Mouse (Mus musculus) neural tube, embryonic 15.5 days (tissue): Measurements from ENCODE around the gene Tgoln1. TPM values are rescaled to one million over a fixed set of nuclear protein-coding genes. Genes with fewer than 3 reads are reported as not detected.
A peak's percentile ranks its signal among the peaks of the same experiment; 100 is the strongest.

Experiments
- ATAC-seq: fragments of 200-750 bp; cut with Nextera tagmentation; 2 replicates; pipeline ENCODE4 v1.8.0; 2017; ENCODE audit warnings: mild to moderate bottlenecking, moderate TSS enrichment, moderate library complexity; ENCODE audit not compliant: low FRiP score
- H3K27ac ChIP-seq: fragments of 300-500 bp; sonication (generic); replicated peaks from 2 replicates; pipeline ENCODE4 v1.5.1; 2015; ENCODE audit warnings: mild to moderate bottlenecking, inconsistent platforms
- H3K27me3 ChIP-seq: fragments of 300-500 bp; sonication (generic); replicated peaks from 2 replicates; pipeline ENCODE4 v1.6.1; 2015; ENCODE audit warnings: inconsistent platforms
- H3K36me3 ChIP-seq: fragments of 300-500 bp; sonication (generic); 2 replicates; pipeline ENCODE4 v1.6.1; 2015; ENCODE audit warnings: inconsistent platforms
- H3K4me1 ChIP-seq: fragments of 300-500 bp; sonication (generic); 2 replicates; pipeline ENCODE4 v1.6.1; 2015; ENCODE audit warnings: inconsistent platforms
- H3K4me2 ChIP-seq: fragments of 300-500 bp; sonication (generic); 2 replicates; pipeline ENCODE4 v1.6.1; 2015; ENCODE audit warnings: inconsistent platforms, mild to moderate bottlenecking, moderate library complexity
- H3K4me3 ChIP-seq: fragments of 300-500 bp; sonication (generic); replicated peaks from 2 replicates; pipeline ENCODE4 v1.5.1; 2015; ENCODE audit warnings: mild to moderate bottlenecking, inconsistent platforms
- H3K9ac ChIP-seq: fragments of 300-500 bp; sonication (generic); replicated peaks from 2 replicates; pipeline ENCODE4 v1.6.1; 2015; ENCODE audit warnings: mild to moderate bottlenecking, inconsistent platforms
- H3K9me3 ChIP-seq: fragments of 300-500 bp; sonication (generic); replicated peaks from 2 replicates; pipeline ENCODE4 v1.6.1; 2016; ENCODE audit warnings: inconsistent platforms
- WGBS: fragments of 180-500 bp; shearing (Covaris S2); methylation state at CpG from one replicate; pipeline ENCODE4 v1.1.7; 2015; ENCODE audit warnings: mixed read lengths; 5-methylcytosine and 5-hydroxymethylcytosine counted together
- polyA plus RNA-seq: library from polyadenylated mRNA; unstranded; fragments of >200 nt; fragmentation: Nextera tagmentation; extraction: Ambion mirVana; gene quantifications from 2 replicates; pipeline ENCODE4 v1.2.1, GENCODE M21; 2015

Tgoln1 gene
- polyA plus RNA-seq, 1 experiment from 2014 or later = 36.3 TPM

DNA sequence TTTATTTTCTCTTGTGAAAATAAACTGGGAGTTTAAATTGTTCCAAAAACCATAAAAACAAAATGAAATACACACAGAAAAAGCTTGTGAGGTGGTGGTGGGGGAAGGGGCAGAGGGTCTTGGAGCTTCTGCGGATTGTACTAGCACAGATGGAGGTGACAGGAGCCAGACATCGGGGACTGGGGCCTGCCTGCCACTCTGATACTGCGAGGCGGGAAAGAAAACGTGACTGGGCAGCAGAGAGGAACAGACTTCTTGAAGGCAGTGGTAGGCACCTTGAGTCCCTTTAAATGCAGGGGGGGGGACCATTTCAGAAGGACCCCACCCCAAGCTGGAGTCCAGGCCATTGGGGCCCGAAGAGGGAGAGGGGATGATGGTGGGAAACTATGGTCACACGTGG lies 9.6 kb upstream of the Tgoln1 start:
- H3K9me3 ChIP-seq = no peaks in the 10 kb centered on the region
- no peaks in the 10 kb centered on the region for H3K36me3 ChIP-seq
- H3K9ac ChIP-seq = no peak overlapping the region
- H3K27ac ChIP-seq = no peak overlapping the region
- no peaks in the 10 kb centered on the region for H3K4me1 ChIP-seq
- ATAC-seq = no peak
- H3K4me3 ChIP-seq = no peak overlapping the region
- no peaks in the 10 kb centered on the region for H3K27me3 ChIP-seq
- 85% methylated on average over 7 of the region's 7 CpGs for WGBS
- no peak overlapping the region for H3K4me2 ChIP-seq

DNA sequence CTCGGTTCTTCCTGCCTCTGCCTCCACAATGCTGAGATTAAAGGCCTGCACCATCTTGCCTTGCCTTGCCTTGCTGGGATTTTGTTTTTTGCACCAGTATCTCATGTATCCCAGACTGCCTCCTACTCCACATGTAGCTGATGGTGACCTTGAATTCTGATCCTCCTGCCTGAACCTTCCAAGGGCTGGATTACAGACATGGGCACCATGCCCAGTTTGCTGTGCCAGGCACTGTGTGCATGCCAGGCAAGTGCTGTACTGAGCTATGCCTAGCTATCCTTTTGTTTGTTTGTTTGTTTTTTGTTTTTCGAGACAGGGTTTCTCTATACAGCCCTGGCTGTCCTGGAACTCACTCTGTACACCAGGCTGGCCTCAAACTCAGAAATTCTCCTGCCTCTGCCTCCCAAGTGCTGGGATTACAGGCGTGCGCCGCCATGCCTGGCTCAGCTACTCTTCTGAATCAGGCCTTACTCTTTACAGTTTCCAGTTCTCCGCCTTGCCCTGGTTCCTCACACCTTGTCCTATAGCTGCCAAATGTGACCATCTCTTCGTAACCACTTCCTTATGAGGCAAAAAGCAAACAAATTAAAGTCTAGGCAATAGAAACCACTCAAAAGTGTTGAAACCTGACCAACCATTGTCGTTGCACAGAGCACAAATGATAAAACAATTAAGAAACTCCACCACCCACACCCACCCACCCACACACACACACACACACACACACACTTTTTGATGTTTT lies 7.0 kb upstream of the Tgoln1 start:
- Histone ChIP-seq H3K36me3 (no peaks in the 10 kb centered on the region), H3K4me1 (no peaks in the 10 kb centered on the region), H3K27ac (no peak overlapping the region), H3K27me3 (no peaks in the 10 kb centered on the region), H3K4me3 (no peak overlapping the region), H3K4me2 (no peak overlapping the region), H3K9ac (no peak overlapping the region), H3K9me3 (no peaks in the 10 kb centered on the region)
- ATAC-seq = no peak
- 89% methylated on average over 8 of the region's 8 CpGs for WGBS

DNA sequence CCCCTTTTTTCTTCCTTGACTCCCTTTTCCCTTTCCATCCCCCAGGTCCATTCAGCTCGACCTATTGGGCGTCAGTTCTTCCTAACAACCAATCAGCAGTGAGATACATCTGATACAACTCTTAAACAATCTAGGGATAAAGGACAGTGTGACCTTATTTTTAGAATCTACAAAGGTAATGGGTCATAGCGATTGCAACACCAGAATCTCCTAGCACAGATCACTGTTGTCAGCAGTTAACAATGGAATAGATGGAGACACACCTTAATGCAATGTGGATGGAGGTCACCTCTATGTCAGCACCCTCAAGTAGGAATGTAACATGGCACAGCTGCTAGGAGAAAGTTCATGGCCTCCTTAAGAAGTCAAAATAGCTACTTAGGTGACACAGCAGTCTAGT lies 6.1 kb upstream of the Tgoln1 start:
- WGBS = 46% methylated on average over 3 of the region's 3 CpGs
- no peak overlapping the region for H3K27ac ChIP-seq
- no peak for ATAC-seq
- H3K9me3 ChIP-seq = no peaks in the 10 kb centered on the region
- no peaks in the 10 kb centered on the region for H3K4me1 ChIP-seq
- H3K4me3 ChIP-seq = no peak overlapping the region
- H3K27me3 ChIP-seq = no peaks in the 10 kb centered on the region
- no peak overlapping the region for H3K4me2 ChIP-seq
- H3K36me3 ChIP-seq = no peaks in the 10 kb centered on the region
- H3K9ac ChIP-seq = no peak overlapping the region

DNA sequence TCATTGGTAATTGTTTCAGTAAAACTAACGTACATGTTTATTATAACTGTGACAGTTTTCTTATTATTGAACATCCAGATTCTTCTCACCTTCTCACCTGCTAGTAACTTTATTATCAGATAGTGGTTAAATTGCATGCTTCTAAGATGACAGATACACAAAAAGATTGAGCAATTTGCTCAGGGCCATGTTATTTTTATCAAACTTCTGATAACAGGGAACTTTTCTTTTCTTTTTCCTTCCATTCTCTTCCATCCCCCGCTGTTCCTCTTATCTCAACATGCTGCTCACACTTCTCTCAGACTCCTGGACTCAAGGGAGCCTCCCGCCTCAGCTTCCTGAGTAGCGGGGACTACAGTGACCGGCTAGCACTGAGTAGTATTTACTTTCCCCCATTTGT lies 4.1 kb upstream of the Tgoln1 start:
- no peak overlapping the region for H3K4me3 ChIP-seq
- H3K4me2 ChIP-seq = no peak overlapping the region
- no peaks in the 10 kb centered on the region for H3K36me3 ChIP-seq
- no peak overlapping the region for H3K9ac ChIP-seq
- H3K27ac ChIP-seq = no peak overlapping the region
- no peak for ATAC-seq
- no peaks in the 10 kb centered on the region for H3K9me3 ChIP-seq
- H3K4me1 ChIP-seq = peaks cover 10% of the 10 kb centered on the region
- 89% methylated on average over 5 of the region's 5 CpGs for WGBS
- H3K27me3 ChIP-seq = no peaks in the 10 kb centered on the region

DNA sequence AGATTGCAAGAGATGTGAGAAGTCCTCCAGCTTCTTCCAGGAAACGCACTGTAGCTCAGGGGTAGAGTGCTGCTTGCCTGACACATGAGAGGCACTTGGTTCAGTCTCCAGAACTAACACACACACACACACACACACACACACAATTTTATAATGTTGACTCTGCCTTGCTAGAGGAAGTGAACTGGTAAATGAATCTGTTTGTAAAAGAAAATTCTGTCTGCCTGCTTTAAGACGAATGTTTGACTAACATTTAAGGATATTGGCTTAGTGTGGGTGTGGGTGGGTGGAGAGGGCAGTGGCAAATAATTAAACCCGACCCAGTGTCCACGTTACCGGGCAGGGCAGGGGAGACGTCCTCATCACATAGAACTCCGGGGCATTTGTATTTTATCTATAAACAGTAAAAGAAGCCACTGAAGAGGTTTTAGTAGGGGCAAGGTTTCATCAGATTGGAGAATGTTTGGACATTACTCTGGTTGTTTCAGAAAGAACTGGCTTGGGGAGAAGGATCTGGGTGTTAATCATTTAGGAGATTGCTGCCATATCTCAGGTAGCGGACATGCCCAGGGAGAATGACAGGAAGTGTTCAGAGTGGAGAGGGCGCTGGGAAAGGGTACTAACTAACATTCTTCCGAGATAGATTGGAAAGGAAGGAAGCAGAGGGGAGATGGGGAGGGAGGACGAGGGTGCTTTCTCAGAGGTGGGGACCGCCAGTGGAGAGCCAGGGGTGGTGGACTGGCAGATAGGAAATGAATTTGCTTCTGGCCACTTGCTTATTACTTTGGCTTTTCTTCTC lies 3.1 kb upstream of the Tgoln1 start:
- WGBS = 64% methylated on average over 12 of the region's 12 CpGs
- no peak for ATAC-seq

DNA sequence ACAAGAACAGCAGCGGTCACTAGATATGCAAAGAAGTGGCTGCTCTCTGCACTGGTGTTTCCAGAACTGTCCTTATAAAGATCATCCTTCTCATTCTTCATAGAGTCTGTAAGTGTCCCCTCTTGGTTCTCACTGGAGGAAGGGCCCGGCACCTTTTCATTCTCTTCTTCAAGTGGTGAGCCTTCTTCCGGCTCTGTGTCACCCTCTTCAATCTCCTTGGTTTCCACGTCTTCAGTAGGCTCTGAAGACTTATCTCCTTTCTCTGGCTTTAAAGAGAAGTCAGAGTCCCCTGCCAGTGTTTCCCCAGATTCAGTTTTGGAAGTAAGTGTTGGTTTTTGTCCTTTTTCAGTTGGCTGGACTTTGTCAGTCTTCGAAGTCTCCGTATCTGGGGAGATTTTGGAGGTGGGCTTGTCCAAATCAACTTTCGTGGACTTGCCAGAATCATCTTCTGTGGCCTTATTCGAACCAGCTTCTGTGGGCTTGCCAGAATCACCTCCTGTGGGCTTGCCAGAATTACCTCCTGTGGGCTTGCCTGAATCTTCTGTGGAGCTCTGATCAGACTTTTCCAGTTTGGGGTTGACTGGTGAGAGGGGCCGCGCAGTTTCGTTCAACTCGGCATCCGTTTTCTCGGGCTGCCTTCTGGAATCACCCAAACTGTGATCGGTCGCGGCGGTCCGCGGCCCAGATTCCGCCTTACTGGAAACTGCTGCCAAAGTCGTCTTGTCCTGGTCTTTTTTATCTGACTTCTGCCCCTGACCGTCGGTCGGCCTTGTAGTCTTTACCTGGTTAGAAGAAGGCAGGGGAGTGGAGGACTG lies 1.0 kb downstream of the Tgoln1 start:
- no peaks in the 10 kb centered on the region for H3K9me3 ChIP-seq
- H3K4me1 ChIP-seq = peaks cover 37% of the 10 kb centered on the region
- peak; percentile 22; the same call in 1 of the 2 replicates for ATAC-seq
- peak overlapping the region; percentile 81 for H3K9ac ChIP-seq
- peak overlapping the region; percentile 89 for H3K4me3 ChIP-seq
- no peaks in the 10 kb centered on the region for H3K27me3 ChIP-seq
- WGBS = 29% methylated on average over 25 of the region's 25 CpGs
- H3K4me2 ChIP-seq = peak overlapping the region; percentile 98
- H3K27ac ChIP-seq = peak overlapping the region; percentile 96
- H3K36me3 ChIP-seq = peaks cover 25% of the 10 kb centered on the region

More for the DNA sequence above, 3.1 kb upstream of the Tgoln1 start:
- no peak overlapping the region for H3K9ac ChIP-seq
- peaks cover 20% of the 10 kb centered on the region for H3K4me1 ChIP-seq
- H3K4me2 ChIP-seq = no peak overlapping the region
- no peaks in the 10 kb centered on the region for H3K9me3 ChIP-seq
- H3K4me3 ChIP-seq = no peak overlapping the region
- H3K27ac ChIP-seq = no peak overlapping the region
- H3K36me3 ChIP-seq = no peaks in the 10 kb centered on the region
- H3K27me3 ChIP-seq = no peaks in the 10 kb centered on the region

DNA sequence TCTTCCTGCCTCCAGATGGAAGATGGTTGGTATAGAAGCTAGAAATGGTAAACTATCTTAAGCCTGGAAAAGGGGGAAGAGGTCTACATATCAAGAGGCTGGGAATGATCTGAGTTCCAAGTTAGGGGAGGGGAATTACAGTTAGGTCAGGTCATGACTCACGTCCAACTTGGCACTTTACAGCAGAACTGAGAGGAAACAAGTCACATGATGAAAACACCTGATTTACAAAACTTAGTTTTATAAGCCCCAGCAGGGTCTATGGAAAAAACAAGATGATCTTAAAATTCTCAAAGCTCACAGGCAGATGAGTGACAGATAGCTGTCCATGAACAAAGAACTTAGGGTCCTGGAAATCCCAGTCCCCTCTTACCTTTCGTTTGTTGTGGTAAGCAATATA lies 1.6 kb downstream of the Tgoln1 start:
- ATAC-seq = no peak
- Histone ChIP-seq H3K4me1 (peaks cover 37% of the 10 kb centered on the region), H3K36me3 (peaks cover 31% of the 10 kb centered on the region), H3K9ac (peak overlapping the region; percentile 81), H3K9me3 (no peaks in the 10 kb centered on the region), H3K4me2 (peak overlapping the region; percentile 98), H3K27ac (no peak overlapping the region), H3K4me3 (peak overlapping the region; percentile 89), H3K27me3 (no peaks in the 10 kb centered on the region)
- 72% methylated on average over 2 of the region's 2 CpGs for WGBS

DNA sequence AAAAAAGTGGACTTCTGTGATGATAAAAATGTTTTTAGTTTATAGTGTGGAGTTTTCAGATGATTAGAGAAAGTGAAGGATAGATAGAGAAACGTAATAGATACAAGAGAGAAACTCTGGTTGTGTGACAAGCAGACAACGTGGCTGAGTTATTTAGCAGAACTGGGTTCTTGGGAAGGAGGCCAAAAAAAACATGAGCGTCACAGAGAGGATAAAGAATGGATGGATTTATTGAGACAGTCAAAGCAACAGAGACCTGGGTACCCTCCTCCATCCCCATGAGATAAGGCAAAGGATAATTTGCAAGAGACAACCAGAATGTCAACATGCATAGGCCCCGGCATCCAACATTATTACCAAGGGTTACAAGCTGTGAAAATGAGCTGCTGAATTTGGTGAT lies 6.5 kb downstream of the Tgoln1 start:
- peaks cover 68% of the 10 kb centered on the region for H3K36me3 ChIP-seq

DNA sequence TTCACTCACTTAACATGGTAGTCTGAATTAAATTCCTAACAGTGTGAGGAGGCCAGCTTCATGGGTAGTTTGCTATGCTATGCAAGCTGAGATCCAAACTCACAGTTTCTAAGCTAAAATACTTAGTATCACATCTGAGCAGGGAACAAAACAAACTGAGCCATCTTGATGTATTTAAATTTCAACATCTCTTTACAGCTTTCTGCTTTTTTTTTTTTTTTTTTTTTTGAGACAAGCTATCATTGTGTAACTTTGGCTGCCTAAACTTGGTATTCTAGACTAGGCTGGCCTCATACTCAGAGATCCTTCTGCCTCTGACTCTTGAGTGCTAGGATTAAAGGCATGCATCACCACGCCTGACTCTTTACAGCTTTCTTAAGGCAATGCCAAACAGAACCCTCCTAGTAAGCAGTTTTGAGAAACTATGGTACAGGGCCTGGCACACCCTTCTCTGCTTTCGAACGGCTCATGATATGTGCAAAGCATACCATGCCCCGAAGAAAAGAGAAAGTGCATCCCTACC lies 8.1 kb downstream of the Tgoln1 start:
- H3K36me3 ChIP-seq = peaks cover 67% of the 10 kb centered on the region
- peaks cover 5% of the 10 kb centered on the region for H3K4me1 ChIP-seq
- 92% methylated on average over 4 of the region's 4 CpGs for WGBS
- ATAC-seq = no peak
- H3K4me3 ChIP-seq = no peak overlapping the region
- H3K4me2 ChIP-seq = no peak overlapping the region
- H3K9me3 ChIP-seq = no peaks in the 10 kb centered on the region
- H3K27ac ChIP-seq = no peak overlapping the region
- no peaks in the 10 kb centered on the region for H3K27me3 ChIP-seq
- no peak overlapping the region for H3K9ac ChIP-seq

More for the DNA sequence above, 6.5 kb downstream of the Tgoln1 start:
- WGBS = 89% methylated on average over 4 of the region's 4 CpGs
- ATAC-seq = no peak
- Histone ChIP-seq H3K9ac (no peak overlapping the region; the same call in 1 of the 2 replicates), H3K4me2 (no peak overlapping the region), H3K27ac (no peak overlapping the region), H3K27me3 (no peaks in the 10 kb centered on the region), H3K9me3 (no peaks in the 10 kb centered on the region), H3K4me3 (no peak overlapping the region), H3K4me1 (peaks cover 20% of the 10 kb centered on the region)

DNA sequence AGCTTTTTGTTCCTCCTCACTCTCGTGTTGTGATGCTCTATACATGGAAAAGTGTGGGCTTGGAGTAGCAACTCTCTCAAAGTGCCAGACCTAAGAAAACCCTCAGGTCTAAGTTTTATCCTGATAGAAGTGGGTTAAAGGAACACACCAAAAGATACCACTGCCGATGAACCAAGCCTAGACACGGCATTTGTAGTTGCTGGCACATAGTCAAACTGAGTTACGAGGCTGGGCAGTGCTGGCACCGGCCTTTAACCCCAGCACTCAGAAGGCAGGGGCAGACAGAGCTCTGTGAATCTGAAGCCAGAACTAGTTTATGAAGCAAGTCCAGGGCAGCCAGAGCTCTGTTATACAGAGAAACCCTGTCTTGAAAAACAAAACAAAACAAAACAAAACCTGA lies 9.1 kb downstream of the Tgoln1 start:
- H3K36me3 ChIP-seq = peaks cover 59% of the 10 kb centered on the region
- no peak overlapping the region for H3K4me2 ChIP-seq
- no peak for ATAC-seq
- no peak overlapping the region for H3K9ac ChIP-seq
- no peaks in the 10 kb centered on the region for H3K27me3 ChIP-seq
- no peaks in the 10 kb centered on the region for H3K9me3 ChIP-seq
- no peaks in the 10 kb centered on the region for H3K4me1 ChIP-seq
- H3K4me3 ChIP-seq = no peak overlapping the region
- H3K27ac ChIP-seq = no peak overlapping the region
- 87% methylated on average over 5 of the region's 5 CpGs for WGBS

DNA sequence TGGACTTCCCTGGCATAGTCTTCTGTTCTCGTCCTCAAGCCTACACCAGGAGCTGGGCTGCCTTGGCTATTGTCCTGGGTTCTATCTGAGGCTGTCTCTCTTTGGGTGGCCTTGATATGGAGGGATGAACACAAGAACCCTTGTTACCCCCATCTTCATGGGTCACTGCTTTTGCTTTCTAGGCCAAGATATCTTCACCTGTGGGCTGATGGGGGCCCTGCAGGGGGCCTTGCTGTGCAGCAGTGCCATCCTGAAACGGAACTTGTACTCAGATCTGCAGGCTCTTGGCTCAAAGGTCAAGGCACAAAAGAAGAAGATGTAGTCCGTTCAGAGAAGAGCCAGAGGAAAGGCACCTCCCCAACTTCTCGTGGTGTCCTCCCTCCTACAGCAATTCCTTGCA lies 9.7 kb downstream of the Tgoln1 start:
- Histone ChIP-seq H3K27ac (no peak overlapping the region), H3K36me3 (peaks cover 56% of the 10 kb centered on the region), H3K27me3 (no peaks in the 10 kb centered on the region), H3K4me3 (no peak overlapping the region), H3K4me2 (no peak overlapping the region), H3K9me3 (no peaks in the 10 kb centered on the region), H3K9ac (no peak overlapping the region), H3K4me1 (no peaks in the 10 kb centered on the region)
- WGBS = 82% methylated on average over 4 of the region's 4 CpGs
- no peak for ATAC-seq
